27 mouse cellular contexts compared by ENCODE assay signal in genomic region chr3:50826424-50826819, GRCm38 (mm10).
DNase-seq lines count a peak whose midpoint lies in the region; ATAC-seq and TF ChIP-seq lines count a peak whose summit lies in the region.
"Had no signal": no experiment of that assay in that cellular context is flagged by ENCODE, and none has a peak within 500 bp of the region (broad histone marks: within the 10 kb centered on the region; RNA-seq: fewer than 3 reads in every experiment).

No protein-coding gene starts in this region.

- no peak overlapping the region for H3K4me2 ChIP-seq in embryonic facial prominence, embryonic 11.5 days (ENCODE audit: low read depth, low read length)
- no peak overlapping the region for H3K4me2 ChIP-seq in midbrain, postnatal 0 days (ENCODE audit: low read depth, low read length, poor library complexity, severe bottlenecking)
- H3K4me2 ChIP-seq: kidney, embryonic 15.5 days; limb, embryonic 13.5 days; liver, embryonic 11.5 days; lung, embryonic 15.5 days; neural tube, embryonic 13.5 days; stomach, embryonic 15.5 days had no signal

- H3K36me3 ChIP-seq in embryonic facial prominence, embryonic 11.5 days (replicated peaks; ENCODE audit: control insufficient read depth, insufficient read depth, low read depth, low read length): no peaks in the 10 kb centered on the region
- H3K36me3 ChIP-seq in embryonic facial prominence, embryonic 10.5 days (replicated peaks): no peaks in the 10 kb centered on the region
- no peaks in the 10 kb centered on the region for H3K36me3 ChIP-seq in midbrain, postnatal 0 days (ENCODE audit: insufficient read depth, low read length)
- H3K36me3 ChIP-seq: hindbrain, embryonic 10.5 days; kidney, embryonic 15.5 days; limb, embryonic 13.5 days; lung, embryonic 15.5 days; neural tube, embryonic 13.5 days; stomach, embryonic 15.5 days had no signal

- no peak overlapping the region for H3K9ac ChIP-seq in embryonic facial prominence, embryonic 11.5 days (replicated peaks; ENCODE audit: low read length)
- no peak overlapping the region for H3K9ac ChIP-seq in midbrain, postnatal 0 days (replicated peaks; ENCODE audit: low read length, poor library complexity, severe bottlenecking)
- H3K9ac ChIP-seq: kidney, embryonic 15.5 days; limb, embryonic 13.5 days; lung, embryonic 15.5 days; neural tube, embryonic 13.5 days; stomach, embryonic 15.5 days had no signal

- ATAC-seq in embryonic facial prominence, embryonic 11.5 days (replicated peaks; ENCODE audit: insufficient number of reproducible peaks, low FRiP score, low TSS enrichment, low read depth): no peak
- peak; percentile 31; the same call in 1 of the 2 replicates for ATAC-seq in midbrain, postnatal 0 days (ENCODE audit: low FRiP score)
- ATAC-seq: activated CD4-positive, CD25-positive, alpha-beta regulatory T cell, adult 4 months had no signal

- H3K4me1 ChIP-seq in embryonic facial prominence, embryonic 11.5 days (ENCODE audit: control insufficient read depth, insufficient read depth, low read length): no peaks in the 10 kb centered on the region
- peaks cover 8% of the 10 kb centered on the region; the same call in 1 of the 2 replicates for H3K4me1 ChIP-seq in embryonic facial prominence, embryonic 10.5 days
- H3K4me1 ChIP-seq in midbrain, postnatal 0 days (ENCODE audit: insufficient read depth, low read length): no peaks in the 10 kb centered on the region; the same call in 1 of the 2 replicates
- H3K4me1 ChIP-seq: kidney, embryonic 15.5 days; limb, embryonic 13.5 days; lung, embryonic 15.5 days; stomach, embryonic 15.5 days had no signal

- 53% methylated on average over 2 of the region's 2 CpGs for whole genome bisulfite sequencing in embryonic facial prominence, embryonic 11.5 days
- WGBS in embryonic facial prominence, embryonic 10.5 days: 52% methylated on average over 2 of the region's 2 CpGs
- WGBS in midbrain, postnatal 0 days: 39% methylated on average over 2 of the region's 2 CpGs

- TF ChIP-seq CTCF in midbrain, postnatal 0 days (IDR thresholded peaks at IDR 0.05): no peak; the same call in 1 of the 2 replicates

- no peak overlapping the region for H3K4me3 ChIP-seq in embryonic facial prominence, embryonic 11.5 days (ENCODE audit: low read depth, low read length)
- no peak overlapping the region for H3K4me3 ChIP-seq in embryonic facial prominence, embryonic 10.5 days
- no peak overlapping the region for H3K4me3 ChIP-seq in midbrain, postnatal 0 days (ENCODE audit: low read depth, low read length)
- H3K4me3 ChIP-seq: gastrocnemius, adult 2 months; hindbrain, embryonic 10.5 days; kidney, embryonic 15.5 days; limb, embryonic 13.5 days; lung, embryonic 15.5 days; neural tube, embryonic 13.5 days; stomach, embryonic 15.5 days had no signal

- H3K27me3 ChIP-seq in embryonic facial prominence, embryonic 11.5 days (ENCODE audit: control insufficient read depth, insufficient read depth, low read length): no peaks in the 10 kb centered on the region
- no peaks in the 10 kb centered on the region for H3K27me3 ChIP-seq in embryonic facial prominence, embryonic 10.5 days (replicated peaks; ENCODE audit: low read depth, poor library complexity, severe bottlenecking)
- H3K27me3 ChIP-seq in midbrain, postnatal 0 days (ENCODE audit: insufficient read depth, low read length): no peaks in the 10 kb centered on the region
- H3K27me3 ChIP-seq: CH12.LX; kidney, embryonic 15.5 days; limb, embryonic 13.5 days; lung, embryonic 15.5 days; neural tube, embryonic 13.5 days; stomach, embryonic 15.5 days had no signal

- H3K27ac ChIP-seq in embryonic facial prominence, embryonic 11.5 days (replicated peaks; ENCODE audit: low read depth, low read length): no peak overlapping the region
- no peak overlapping the region for H3K27ac ChIP-seq in embryonic facial prominence, embryonic 10.5 days (replicated peaks)
- no peak overlapping the region for H3K27ac ChIP-seq in midbrain, postnatal 0 days (ENCODE audit: low read depth, low read length)
- H3K27ac ChIP-seq: gastrocnemius, adult 2 months; hindbrain, embryonic 10.5 days; kidney, embryonic 15.5 days; limb, embryonic 13.5 days; lung, embryonic 15.5 days; neural tube, embryonic 13.5 days; stomach, embryonic 15.5 days had no signal

- DNase-seq in embryonic facial prominence, embryonic 11.5 days (ENCODE audit: low spot score): peak; percentile 35
- DNase-seq in embryonic facial prominence, embryonic 10.5 days (ENCODE audit: low spot score): no peak
- DNase-seq in heart, adult 11 months: peak; percentile 11
- DNase-seq in heart, adult 8-10 months (ENCODE audit: low spot score): no peak
- DNase-seq in retina, postnatal 1 day: peak; percentile 8
- no peak for DNase-seq in retina, embryonic 14.5 days (ENCODE audit: low spot score)
- peak; percentile 7 for DNase-seq in midbrain, postnatal 0 days (ENCODE audit: low spot score)
- no peak for DNase-seq in thymus, postnatal 4 days
- DNase-seq: adrenal gland, adult 2 months; adrenal gland, postnatal 36 days; cerebellum, adult 2 months; cerebellum, postnatal 14 days; gastrocnemius, adult 2 months; heart, postnatal 14 days; kidney, adult 18-20 months; kidney, postnatal 25 days; right cerebral cortex, postnatal 25 days; thymus, postnatal 14 days had no signal

- H3K9me3 ChIP-seq in embryonic facial prominence, embryonic 11.5 days (replicated peaks; ENCODE audit: control insufficient read depth, low read length): no peaks in the 10 kb centered on the region
- no peaks in the 10 kb centered on the region for H3K9me3 ChIP-seq in embryonic facial prominence, embryonic 10.5 days
- H3K9me3 ChIP-seq in midbrain, postnatal 0 days (ENCODE audit: low read length): no peaks in the 10 kb centered on the region
- H3K9me3 ChIP-seq: hindbrain, embryonic 10.5 days; kidney, embryonic 15.5 days; limb, embryonic 13.5 days; lung, embryonic 15.5 days; neural tube, embryonic 13.5 days; stomach, embryonic 15.5 days had no signal

Comparison
In these comparisons a context has a peak if more than half of its experiments do, and no peak if none do; other contexts are left out.
1. DNase-seq: peak in embryonic facial prominence, embryonic 11.5 days (single experiment), heart, adult 11 months (single experiment), retina, postnatal 1 day (single experiment) and midbrain, postnatal 0 days (single experiment); none in embryonic facial prominence, embryonic 10.5 days (single experiment), heart, adult 8-10 months (single experiment), retina, embryonic 14.5 days (single experiment) and thymus, postnatal 4 days (single experiment).